Mouse (Mus musculus): Measurements from ENCODE around the gene Smg6. TPM values are rescaled to one million over a fixed set of nuclear protein-coding genes. Genes with fewer than 3 reads are reported as not detected.

The Smg6 gene
- polyA plus RNA-seq, 1 experiment, result 39.3 TPM

- DNase-seq (ENCODE audit: low read depth), result peak; percentile 37
- TF ChIP-seq CTCF (IDR thresholded peaks at IDR 0.05; ENCODE audit: borderline replicate concordance, extremely low read depth, insufficient read depth, insufficient read length) (no peak), POLR2A (IDR thresholded peaks at IDR 0.05; ENCODE audit: borderline replicate concordance, extremely low read depth, insufficient read depth, insufficient read length, poor library complexity, severe bottlenecking) (no peak)
Observed at GRCm38 (mm10) chr11:75031251-75031650, 105.6 kb downstream of the Smg6 start.

- no peak for TF ChIP-seq CTCF (IDR thresholded peaks at IDR 0.05; ENCODE audit: borderline replicate concordance, extremely low read depth, insufficient read depth, insufficient read length)
- TF ChIP-seq POLR2A (IDR thresholded peaks at IDR 0.05; ENCODE audit: borderline replicate concordance, extremely low read depth, insufficient read depth, insufficient read length, poor library complexity, severe bottlenecking), result no peak
- DNase-seq (ENCODE audit: low read depth), result no peak
Observed at GRCm38 (mm10) chr11:75032946-75033345, 107.3 kb downstream of the Smg6 start.

GRCm38 (mm10) chr11:75033581-75034067, 108.0 kb downstream of the Smg6 start:
- TF ChIP-seq CTCF (IDR thresholded peaks at IDR 0.05; ENCODE audit: borderline replicate concordance, extremely low read depth, insufficient read depth, insufficient read length) (no peak), POLR2A (IDR thresholded peaks at IDR 0.05; ENCODE audit: borderline replicate concordance, extremely low read depth, insufficient read depth, insufficient read length, poor library complexity, severe bottlenecking) (no peak)
- no peak for DNase-seq (ENCODE audit: low read depth)

- no peak for TF ChIP-seq CTCF (IDR thresholded peaks at IDR 0.05; ENCODE audit: borderline replicate concordance, extremely low read depth, insufficient read depth, insufficient read length)
- TF ChIP-seq POLR2A (IDR thresholded peaks at IDR 0.05; ENCODE audit: borderline replicate concordance, extremely low read depth, insufficient read depth, insufficient read length, poor library complexity, severe bottlenecking), result no peak
Observed at GRCm38 (mm10) chr11:75034104-75034503, 108.5 kb downstream of the Smg6 start.

GRCm38 (mm10) chr11:75044333-75044732, 118.7 kb downstream of the Smg6 start:
- no peak for TF ChIP-seq CTCF (IDR thresholded peaks at IDR 0.05; ENCODE audit: borderline replicate concordance, extremely low read depth, insufficient read depth, insufficient read length)
- TF ChIP-seq POLR2A (IDR thresholded peaks at IDR 0.05; ENCODE audit: borderline replicate concordance, extremely low read depth, insufficient read depth, insufficient read length, poor library complexity, severe bottlenecking), result no peak
- no peak for DNase-seq (ENCODE audit: low read depth)

More at GRCm38 (mm10) chr11:75034104-75034503, 108.5 kb downstream of the Smg6 start:
- DNase-seq (ENCODE audit: low read depth), result no peak

- TF ChIP-seq CTCF (IDR thresholded peaks at IDR 0.05; ENCODE audit: borderline replicate concordance, extremely low read depth, insufficient read depth, insufficient read length), result no peak
- TF ChIP-seq POLR2A (IDR thresholded peaks at IDR 0.05; ENCODE audit: borderline replicate concordance, extremely low read depth, insufficient read depth, insufficient read length, poor library complexity, severe bottlenecking), result no peak
- no peak for DNase-seq (ENCODE audit: low read depth)
Observed at GRCm38 (mm10) chr11:75045822-75046221, 120.2 kb downstream of the Smg6 start.

- no peak for TF ChIP-seq POLR2A (IDR thresholded peaks at IDR 0.05; ENCODE audit: borderline replicate concordance, extremely low read depth, insufficient read depth, insufficient read length, poor library complexity, severe bottlenecking)
- no peak for TF ChIP-seq CTCF (IDR thresholded peaks at IDR 0.05; ENCODE audit: borderline replicate concordance, extremely low read depth, insufficient read depth, insufficient read length)
- DNase-seq (ENCODE audit: low read depth), result no peak
Observed at GRCm38 (mm10) chr11:75046638-75047037, 121.0 kb downstream of the Smg6 start.

- TF ChIP-seq POLR2A (IDR thresholded peaks at IDR 0.05; ENCODE audit: borderline replicate concordance, extremely low read depth, insufficient read depth, insufficient read length, poor library complexity, severe bottlenecking) (no peak), CTCF (IDR thresholded peaks at IDR 0.05; ENCODE audit: borderline replicate concordance, extremely low read depth, insufficient read depth, insufficient read length) (no peak)
- peak; percentile 82 for DNase-seq (ENCODE audit: low read depth)
Observed at GRCm38 (mm10) chr11:75047066-75047465, 121.4 kb downstream of the Smg6 start.

GRCm38 (mm10) chr11:75047736-75048407, 122.2 kb downstream of the Smg6 start:
- DNase-seq (ENCODE audit: low read depth), result no peak
- TF ChIP-seq POLR2A (IDR thresholded peaks at IDR 0.05; ENCODE audit: borderline replicate concordance, extremely low read depth, insufficient read depth, insufficient read length, poor library complexity, severe bottlenecking), result no peak
- TF ChIP-seq CTCF (IDR thresholded peaks at IDR 0.05; ENCODE audit: borderline replicate concordance, extremely low read depth, insufficient read depth, insufficient read length), result no peak

- TF ChIP-seq CTCF (IDR thresholded peaks at IDR 0.05; ENCODE audit: borderline replicate concordance, extremely low read depth, insufficient read depth, insufficient read length) (no peak), POLR2A (IDR thresholded peaks at IDR 0.05; ENCODE audit: borderline replicate concordance, extremely low read depth, insufficient read depth, insufficient read length, poor library complexity, severe bottlenecking) (no peak)
- DNase-seq (ENCODE audit: low read depth), result no peak
Observed at GRCm38 (mm10) chr11:75049146-75049545, 123.5 kb downstream of the Smg6 start.

- TF ChIP-seq POLR2A (IDR thresholded peaks at IDR 0.05; ENCODE audit: borderline replicate concordance, extremely low read depth, insufficient read depth, insufficient read length, poor library complexity, severe bottlenecking) (no peak), CTCF (IDR thresholded peaks at IDR 0.05; ENCODE audit: borderline replicate concordance, extremely low read depth, insufficient read depth, insufficient read length) (no peak)
Observed at GRCm38 (mm10) chr11:75049807-75050206, 124.2 kb downstream of the Smg6 start.

GRCm38 (mm10) chr11:75051239-75051638, 125.6 kb downstream of the Smg6 start:
- no peak for TF ChIP-seq CTCF (IDR thresholded peaks at IDR 0.05; ENCODE audit: borderline replicate concordance, extremely low read depth, insufficient read depth, insufficient read length)
- no peak for TF ChIP-seq POLR2A (IDR thresholded peaks at IDR 0.05; ENCODE audit: borderline replicate concordance, extremely low read depth, insufficient read depth, insufficient read length, poor library complexity, severe bottlenecking)
- no peak for DNase-seq (ENCODE audit: low read depth)

More at GRCm38 (mm10) chr11:75049807-75050206, 124.2 kb downstream of the Smg6 start:
- no peak for DNase-seq (ENCODE audit: low read depth)

Measured in brain, embryonic 14.5 days (tissue).